Mouse (Mus musculus) CD4-positive, CD25-positive, alpha-beta regulatory T cell, adult 4 months (primary cell): ENCODE data around the gene C1qtnf1. TPM values are rescaled to one million over a fixed set of nuclear protein-coding genes. Genes with fewer than 3 reads are reported as not detected.

Experiments
- ATAC-seq: one replicate; pipeline ENCODE4 v1.8.0; 2017
- polyA plus RNA-seq, 2 experiments: library from polyadenylated mRNA; unstranded; fragments of 100-300 nt; shearing (Covaris generic); gene quantifications; one replicate each; pipeline ENCODE4 v1.2.1; 2017

C1qtnf1 gene
- polyA plus RNA-seq, 2 experiments from 2014 or later: not detected

DNA sequence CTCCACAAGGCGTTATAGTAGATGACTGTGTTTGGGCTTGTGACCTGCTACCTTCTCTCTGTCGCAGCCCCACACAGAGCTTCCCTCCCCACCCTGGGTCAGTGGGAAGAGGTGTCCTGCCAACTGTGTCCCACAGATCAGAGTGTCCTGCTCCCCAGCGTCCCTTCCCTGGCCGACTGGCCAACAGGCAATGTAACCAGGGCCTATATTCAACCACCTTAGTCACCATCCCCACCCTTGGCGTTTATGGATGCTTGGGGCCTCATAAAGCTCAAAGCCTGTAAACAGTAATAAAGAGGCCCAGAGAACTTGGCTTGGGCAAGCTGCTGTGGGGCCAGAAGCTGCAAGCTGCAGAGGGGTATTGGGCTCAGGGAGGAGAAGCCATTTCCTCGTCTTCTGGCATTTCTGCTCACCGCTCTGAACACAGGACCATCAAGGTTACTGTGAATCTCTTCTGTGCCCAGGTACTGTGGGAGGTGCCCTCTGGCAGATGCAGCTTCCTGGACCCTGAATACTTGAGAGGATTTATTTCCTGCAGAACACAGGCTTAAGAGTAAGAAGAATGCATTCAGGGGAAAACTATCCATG lies 47.6 kb downstream of the C1qtnf1 start:
- ATAC-seq: no peak

DNA sequence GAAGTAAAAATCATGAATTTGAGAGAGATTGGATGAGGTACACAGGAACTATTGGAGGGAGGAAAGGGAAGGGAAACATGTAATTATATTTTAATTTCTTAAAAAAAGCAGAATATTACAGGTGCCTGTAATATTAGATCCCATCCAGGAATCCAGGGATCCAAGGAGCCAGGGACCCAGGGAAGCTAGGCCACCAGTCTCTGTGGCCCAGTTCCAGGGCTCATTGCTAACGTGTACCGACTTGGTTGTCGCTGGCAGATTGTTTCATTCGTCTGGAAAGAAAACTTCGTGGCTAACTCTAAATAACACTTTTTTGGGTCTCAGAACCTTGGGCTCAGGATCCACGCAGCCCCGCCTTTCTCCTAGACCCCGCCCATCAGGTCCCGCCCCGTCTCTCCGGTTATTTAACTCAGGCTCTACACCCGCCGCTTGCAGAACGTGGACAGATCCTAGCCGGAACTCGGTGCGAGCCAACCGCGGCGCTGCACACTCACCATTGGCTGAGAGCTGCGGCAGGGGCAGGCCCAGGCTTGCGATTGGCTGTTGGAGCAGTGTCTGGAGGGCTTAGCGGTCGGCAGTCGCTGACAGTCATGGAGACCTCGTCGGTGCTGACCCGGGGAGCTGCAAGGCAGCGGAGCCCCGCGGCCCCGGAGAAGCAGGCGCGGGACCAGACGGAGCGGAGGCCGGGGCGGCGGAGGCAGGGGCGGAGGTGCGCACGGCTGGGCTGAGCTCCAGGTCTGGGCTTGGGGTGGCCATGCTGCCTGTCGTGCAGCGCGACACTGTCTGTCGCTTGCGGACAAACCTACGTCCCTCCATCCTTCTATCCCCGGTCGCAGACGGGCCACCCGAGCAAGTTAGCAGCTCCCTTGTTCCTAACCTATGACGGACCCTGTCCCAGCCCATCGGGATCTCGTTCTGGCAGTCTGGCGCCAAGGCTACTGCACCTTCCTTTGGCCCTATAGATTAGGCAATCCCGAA lies 48.7 kb downstream of the C1qtnf1 start, which contains the start of gene Engase:
Engase (plus strand) TSS at position 434 of the 978 bp plus-strand sequence.
- ATAC-seq: peak; percentile 100

DNA sequence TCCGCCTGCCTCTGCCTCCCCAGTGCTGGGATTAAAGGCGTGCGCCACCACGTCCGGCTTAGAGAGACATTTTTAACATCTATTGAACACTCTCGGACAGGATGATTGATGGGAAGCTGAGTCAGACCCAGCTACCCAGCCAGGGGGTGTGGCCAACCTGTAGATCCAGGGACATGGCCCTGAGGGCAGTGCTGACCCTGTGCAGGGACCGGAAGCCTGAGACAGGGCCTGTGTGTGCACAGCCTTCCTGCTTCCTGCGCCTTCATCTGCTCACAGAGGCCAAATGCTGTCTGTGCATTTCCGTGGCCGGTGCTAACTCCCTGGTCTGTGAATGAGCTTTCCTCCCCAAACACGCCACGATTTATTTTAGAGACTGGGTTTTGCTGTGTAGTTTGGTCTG lies 51.8 kb downstream of the C1qtnf1 start:
- no peak for ATAC-seq

DNA sequence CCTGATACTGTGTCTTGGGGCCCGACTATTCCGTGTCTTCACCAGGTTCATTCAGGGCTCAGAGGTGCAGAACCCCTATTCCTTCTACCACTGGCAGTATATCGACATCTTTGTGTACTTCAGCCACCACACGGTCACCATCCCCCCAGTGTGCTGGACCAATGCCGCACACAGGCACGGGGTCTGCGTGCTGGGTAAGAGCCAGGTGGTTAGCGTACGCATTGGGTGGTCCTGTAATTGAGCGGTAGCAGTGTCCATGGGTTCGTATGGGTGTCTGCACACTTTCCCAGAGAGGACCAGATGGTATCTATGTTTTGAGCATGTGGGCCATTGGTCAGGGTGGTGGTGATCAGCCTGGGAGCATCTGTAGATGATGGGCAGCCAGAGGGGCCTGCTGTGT lies 53.2 kb downstream of the C1qtnf1 start:
- ATAC-seq: no peak

DNA sequence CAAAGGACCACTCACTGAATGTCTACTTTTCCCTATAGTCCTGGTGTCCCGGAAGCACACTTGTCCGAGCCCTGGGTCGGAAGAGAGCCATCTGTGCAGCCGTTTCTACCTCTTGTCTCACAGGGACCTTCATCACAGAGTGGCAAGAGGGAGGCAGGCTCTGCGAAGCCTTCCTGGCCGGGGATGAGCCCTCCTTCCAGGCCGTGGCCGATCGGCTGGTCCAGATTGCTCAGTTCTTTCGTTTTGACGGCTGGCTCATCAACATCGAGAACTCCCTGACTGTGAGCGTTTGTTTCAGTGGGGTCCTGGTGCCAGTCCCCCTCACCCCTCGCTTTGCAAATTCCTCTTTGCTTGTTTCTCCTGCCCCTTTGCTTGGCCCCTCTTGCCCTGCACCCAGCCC lies 53.7 kb downstream of the C1qtnf1 start:
- ATAC-seq: no peak

DNA sequence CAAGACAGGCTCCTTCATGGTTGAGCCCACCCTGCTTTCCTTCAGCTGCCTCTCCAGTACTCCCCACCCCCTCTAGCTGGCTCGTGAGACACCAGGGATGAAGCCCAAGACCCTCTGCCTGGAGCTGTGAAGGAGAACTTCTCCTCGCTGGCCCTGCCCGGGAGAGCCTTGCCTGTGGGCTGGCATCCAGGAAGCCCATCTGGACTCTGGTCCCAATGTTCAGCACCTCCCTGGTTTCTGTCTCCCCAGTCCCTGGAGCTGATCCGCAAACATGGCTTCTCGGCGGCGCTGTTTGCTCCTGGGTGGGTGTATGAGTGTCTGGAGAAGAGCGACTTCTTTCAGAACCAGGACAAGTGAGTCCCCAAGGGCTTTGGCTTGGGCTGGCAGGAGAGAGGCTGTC lies 56.2 kb downstream of the C1qtnf1 start:
- no peak for ATAC-seq

DNA sequence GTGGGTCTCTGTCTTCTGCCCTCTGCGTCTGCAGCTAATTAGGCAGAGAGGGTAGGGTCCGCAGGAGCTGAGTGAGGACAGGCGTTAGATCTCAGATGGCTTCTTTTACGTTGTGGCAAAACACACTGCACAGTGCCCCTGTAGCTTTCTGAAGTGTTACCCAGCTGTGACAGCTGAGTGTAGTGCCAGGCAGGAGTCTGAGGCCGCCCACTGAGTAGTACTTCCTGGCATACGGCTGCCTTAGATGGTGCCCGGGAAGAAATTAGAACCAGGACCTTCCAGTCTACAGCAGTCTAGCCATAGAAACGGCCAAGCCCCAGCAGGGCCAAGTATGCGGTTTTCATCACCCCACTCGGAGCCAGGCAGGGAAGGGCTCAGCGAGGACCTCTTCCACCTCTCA lies 57.3 kb downstream of the C1qtnf1 start:
- ATAC-seq: no peak

DNA sequence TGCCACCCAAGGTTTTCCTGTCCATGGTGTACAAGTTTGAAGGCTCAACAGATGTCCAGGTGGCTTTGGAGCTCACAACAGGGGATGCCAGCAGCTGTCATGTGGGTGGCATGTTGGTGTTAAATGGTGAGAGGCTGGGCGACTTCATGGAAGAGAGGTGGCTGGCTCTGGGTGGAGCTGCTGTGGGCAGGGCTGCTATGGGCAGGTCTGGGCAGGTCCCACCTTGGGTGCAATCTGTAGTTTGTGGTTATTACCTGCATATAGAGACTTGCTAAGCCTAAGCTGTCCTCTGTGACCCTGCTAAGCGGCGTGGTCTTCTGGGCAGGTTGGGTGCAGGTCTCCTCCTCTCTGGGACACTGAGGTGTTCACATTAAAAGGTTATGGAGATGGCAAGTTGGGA lies 57.8 kb downstream of the C1qtnf1 start:
- no peak for ATAC-seq

DNA sequence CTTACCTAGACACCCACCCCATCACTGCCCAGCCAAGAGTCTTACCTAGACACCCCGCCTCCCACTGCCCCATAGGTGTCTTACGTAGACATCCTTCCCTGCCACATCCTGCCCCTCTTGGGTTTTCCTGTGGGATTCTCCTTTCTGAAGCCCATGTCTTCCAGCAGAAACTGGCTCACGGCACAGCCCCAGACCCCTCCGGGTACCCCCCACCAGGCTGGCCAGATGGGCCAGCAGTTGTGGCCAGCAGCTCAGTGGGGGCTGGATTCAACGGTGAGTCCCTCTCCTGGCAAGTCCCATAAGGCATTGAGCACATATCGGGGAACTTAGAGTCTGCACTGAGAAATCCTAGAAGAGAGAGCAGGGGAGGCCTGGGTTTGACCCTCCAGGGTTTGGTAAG lies 58.3 kb downstream of the C1qtnf1 start:
- ATAC-seq: no peak

DNA sequence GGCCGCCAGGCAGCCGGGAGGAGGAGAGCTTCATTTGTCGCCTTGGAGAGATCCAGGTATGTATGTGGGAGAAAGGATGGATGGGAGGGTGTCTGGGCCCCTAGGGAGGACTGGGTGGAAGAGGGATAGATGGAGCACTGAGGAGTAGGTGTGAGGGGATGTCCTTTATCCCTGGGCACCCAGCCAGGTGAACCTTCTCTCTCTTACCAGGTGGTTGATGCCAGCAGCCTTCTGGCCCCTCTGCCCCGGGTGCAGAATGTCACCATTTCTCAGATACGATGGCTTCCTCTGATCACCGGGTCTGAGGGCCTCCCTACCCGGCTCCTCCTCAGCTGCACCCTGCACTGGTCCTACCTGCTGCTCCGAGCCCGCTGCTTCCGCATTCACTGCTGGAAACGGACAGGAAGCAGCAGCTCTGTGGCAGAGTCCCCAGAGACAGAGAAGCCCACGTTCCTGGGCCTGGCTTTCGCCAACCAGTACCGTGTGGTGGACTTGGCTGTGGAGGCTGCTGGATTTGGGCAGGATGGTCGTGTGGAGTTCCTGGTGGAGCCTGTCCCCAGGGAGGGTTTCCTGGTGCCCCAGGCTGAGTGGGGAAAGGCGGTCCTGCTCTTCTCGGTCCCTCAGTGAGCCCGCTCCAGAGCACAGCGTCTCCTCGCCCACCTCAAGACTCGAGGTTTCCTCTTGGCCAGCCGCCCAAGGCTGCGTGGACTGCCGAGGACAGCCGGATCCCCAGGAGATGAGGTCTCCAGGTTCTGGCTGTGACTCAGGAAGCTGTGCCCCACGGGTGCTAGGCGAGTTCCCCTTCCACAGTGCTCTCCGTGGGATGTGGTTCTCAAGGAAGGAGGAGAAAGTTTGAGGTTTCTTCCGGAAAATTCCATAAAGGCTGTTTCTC lies 59.1 kb downstream of the C1qtnf1 start:
- ATAC-seq: no peak

DNA sequence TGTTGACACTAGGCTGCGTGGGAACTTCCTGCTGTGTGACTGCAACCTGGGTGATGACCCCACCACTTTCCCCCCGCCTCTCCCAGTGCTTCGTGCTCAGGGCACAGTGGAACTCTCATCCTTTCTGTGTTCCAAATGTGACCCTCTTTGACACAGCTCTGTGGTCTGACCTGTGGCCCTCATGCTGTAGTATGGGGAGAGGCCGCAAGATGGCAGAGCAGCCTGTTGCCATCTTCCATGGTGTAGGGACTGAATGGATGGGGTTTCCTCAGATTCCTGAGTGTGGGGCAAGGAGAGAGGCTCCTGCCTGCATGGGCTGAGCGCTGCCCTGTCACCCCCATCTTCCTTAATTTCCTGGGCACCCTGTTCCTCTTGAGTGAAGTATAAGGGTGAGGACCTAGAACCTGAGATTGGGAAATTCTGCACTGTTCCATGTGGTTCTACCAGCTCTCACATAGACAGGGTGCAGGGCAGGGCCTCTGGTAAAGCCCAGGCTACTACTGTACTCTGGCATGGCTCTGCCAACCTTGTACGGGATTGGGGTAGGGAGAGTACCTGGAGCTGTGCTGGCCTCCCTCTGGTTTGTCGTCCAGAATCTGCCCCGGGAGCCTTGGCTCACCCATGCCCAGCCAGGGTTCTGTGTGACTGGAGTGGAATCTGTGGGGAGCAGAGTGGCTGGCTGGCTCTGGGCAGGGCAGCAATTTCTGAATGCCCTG lies 60.3 kb downstream of the C1qtnf1 start:
- ATAC-seq: no peak

DNA sequence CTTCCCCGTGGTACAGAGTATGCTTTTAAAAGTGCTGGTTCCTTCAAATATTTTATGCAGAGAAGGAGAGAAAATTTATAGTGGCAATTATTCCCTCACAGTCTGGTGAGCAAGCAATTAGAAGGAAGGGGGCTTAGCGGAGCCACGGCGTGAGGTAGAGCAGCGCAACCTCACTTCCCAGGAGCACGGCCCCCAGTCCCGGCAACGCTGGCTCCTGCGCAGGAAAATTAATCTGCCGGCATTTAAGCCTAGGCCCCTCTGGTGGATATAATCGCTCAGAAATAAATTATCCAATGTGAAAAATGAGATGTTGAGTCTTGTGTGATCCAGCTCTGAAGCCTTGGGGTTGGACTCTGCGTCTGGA lies 60.9 kb downstream of the C1qtnf1 start:
- ATAC-seq: no peak

DNA sequence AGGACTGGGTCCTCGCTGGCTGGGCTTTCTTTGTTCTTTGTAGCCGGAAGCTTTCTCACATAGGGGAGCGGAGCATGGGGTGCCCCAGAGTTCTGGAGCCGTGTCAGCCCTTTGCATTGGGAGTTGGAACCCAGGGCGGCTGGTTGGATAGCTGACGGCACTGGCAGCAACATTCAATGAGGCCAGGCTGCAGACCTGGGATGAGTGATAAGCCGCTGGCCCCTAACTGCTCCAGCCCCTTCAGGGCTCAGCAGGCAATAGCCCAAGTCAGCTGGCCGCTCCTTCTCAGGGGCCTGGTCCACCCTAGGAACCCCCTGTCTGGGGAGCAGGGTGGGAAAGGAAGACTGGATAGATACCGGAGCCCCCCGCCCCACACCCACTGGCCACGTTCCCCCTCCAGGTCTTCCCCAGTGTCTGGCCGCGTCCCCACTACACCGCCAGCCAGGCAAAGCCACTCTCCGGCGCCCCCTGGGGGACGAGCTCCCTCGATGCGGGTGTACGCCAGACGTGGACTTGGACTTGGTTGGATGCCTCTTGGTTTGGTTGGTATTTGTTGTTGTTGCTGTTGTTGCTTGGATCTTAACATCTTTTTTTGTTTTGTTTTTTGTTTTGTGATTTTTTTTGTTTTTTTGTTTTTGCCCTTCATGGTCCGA lies 62.7 kb downstream of the C1qtnf1 start:
- ATAC-seq: no peak

DNA sequence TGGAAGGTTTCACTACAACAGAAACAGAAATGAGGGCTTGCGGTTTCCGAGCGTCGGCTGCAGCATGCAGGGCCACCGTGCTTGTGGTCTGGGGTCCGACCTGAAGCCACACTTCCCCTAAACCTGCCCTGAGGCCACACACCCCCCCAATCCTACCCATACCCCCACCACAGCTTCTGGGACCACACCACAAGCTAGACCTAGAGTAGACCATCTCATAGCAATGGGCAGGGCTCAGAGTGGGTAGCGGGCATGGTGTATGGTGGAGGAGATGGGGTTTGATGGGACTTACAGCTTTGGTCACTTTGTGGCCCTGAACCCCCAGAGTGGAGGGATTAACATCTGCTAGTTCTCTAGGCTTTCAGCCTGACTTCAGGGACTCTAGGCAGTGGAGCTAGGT lies 63.2 kb downstream of the C1qtnf1 start:
- ATAC-seq: no peak

DNA sequence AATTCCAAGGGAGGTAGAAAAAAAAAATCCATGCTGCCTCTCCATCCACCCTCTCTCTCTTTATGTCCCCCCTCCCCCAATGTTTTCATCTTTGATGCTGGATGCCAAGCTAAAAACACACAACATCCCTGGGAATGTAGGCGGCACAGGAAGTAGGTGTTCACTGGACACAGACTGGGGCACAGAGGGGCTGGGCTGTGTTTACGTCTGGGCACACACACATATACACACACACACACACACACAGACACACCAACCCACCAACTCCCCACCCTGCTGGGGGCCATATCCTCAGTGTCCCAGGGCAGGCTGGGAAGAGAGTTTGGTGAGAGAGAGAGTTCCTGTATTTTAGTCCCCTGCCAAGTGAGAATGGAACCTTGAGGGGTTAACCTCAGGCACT lies 65.5 kb downstream of the C1qtnf1 start:
- ATAC-seq: no peak

DNA sequence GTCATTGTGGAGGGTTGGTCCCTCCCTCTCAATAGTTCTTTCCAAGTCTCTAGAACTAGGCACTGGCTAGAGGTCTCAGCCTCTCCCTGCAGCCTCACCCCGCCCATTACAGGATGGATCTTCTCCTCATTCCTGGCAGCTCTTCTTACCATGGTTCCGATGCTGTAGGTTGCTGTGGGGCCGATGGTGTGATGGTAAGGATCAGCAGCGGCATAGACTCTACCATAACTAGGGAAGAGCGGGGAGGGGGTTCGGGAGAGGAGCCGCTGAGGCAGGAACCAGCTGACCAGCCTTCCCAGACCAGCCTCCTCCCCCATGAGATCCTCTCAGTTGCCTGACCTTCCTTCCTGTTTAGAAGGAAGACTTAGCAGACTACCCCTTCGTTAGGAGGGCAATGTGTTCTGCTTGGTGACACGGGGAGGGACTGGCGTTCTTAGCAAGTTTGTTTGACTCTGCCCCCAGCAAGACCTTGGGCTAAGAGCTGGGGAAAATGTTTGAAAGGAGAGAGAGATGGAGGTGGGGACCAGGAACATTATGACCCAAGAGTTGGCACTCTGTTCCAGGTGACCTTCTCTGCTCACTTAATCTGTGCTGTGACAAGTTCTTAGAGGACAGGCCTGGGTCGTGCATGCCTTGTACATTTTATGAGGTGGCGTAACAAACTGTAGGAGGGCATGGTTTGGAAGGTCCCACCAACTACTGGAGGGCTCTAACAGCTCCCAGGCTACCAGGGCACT lies 66.2 kb downstream of the C1qtnf1 start:
- ATAC-seq: no peak

DNA sequence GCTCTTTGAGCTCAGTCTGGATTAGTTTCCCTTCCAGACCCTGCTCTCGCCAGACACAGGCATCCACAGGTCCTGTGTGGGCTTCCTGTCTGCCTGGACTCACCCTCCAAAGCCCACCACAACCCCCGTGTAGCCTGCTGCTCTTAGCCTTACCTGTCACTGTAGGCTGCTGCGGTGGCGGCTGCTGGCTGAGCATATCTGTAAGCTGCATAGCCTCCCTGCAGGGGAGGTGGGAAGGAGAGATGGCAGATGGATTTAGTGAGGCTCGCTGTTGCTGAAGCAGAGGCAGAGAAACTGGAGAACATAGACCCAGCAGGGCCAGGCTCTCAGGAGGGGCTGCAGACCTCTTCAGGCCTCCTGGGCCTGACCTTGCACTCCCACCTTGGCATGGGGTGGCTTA lies 67.1 kb downstream of the C1qtnf1 start:
- ATAC-seq: no peak

DNA sequence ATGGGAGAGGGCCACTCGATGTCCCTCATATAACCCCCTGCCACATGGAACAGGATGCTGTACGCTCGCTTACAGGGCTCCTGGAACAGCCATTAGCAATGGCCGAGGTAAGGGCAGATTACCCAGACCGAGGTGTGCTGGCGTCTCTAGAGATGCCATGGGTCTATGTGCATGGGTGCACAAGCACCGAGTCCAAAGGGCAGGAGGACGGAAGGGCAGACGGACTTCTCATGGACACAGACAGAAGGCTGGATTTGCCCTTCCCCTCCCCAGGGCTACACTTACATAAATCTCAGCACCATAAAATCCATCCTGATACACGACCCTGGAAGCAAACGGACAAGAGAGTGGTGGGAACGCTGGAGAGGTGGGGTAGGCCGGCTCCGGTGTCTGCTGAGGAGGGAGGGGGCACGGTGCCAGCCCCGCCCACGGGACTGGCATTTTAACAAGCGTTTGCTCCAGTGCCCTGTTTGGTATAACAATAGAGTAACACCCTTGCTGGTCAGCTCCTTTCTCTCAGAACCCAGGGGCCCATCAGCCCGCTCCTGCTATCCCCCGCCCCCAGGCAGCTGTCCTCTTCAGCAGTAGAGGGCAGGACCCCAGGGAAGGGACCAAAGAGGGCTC lies 68.2 kb downstream of the C1qtnf1 start:
- no peak for ATAC-seq
